Mouse (Mus musculus): Measurements from ENCODE around the gene 1600014C10Rik. TPM values are rescaled to one million over a fixed set of nuclear protein-coding genes. Genes with fewer than 3 reads are reported as not detected.

1600014C10Rik gene
- polyA plus RNA-seq, 1 experiment from 2014 or later: 17.0 TPM

- Histone ChIP-seq H3K27me3 (ENCODE audit: control insufficient read depth, insufficient read depth, low read length) (no peaks in the 10 kb centered on the region), H3K36me3 (ENCODE audit: control insufficient read depth, insufficient read depth, low read length) (no peaks in the 10 kb centered on the region), H3K4me3 (replicated peaks; ENCODE audit: low read length) (no peak overlapping the region), H3K9ac (ENCODE audit: low read length) (no peak overlapping the region), H3K27ac (ENCODE audit: low read length) (no peak overlapping the region), H3K4me1 (ENCODE audit: control insufficient read depth, insufficient read depth, low read length) (no peaks in the 10 kb centered on the region), H3K4me2 (ENCODE audit: low read depth, low read length) (no peak overlapping the region), H3K9me3 (replicated peaks; ENCODE audit: control insufficient read depth, low read length) (no peaks in the 10 kb centered on the region)
- no peak for ATAC-seq (ENCODE audit: insufficient read depth, low FRiP score)
- 74% methylated on average over 9 of the region's 9 CpGs for WGBS
Measured at GRCm38 (mm10) chr7:38158764-38159458, 24.1 kb upstream of the 1600014C10Rik start.

- no peak for ATAC-seq (ENCODE audit: insufficient read depth, low FRiP score)
- H3K4me1 ChIP-seq (ENCODE audit: control insufficient read depth, insufficient read depth, low read length): no peaks in the 10 kb centered on the region
Measured at GRCm38 (mm10) chr7:38161438-38161837, 21.6 kb upstream of the 1600014C10Rik start.

DNA sequence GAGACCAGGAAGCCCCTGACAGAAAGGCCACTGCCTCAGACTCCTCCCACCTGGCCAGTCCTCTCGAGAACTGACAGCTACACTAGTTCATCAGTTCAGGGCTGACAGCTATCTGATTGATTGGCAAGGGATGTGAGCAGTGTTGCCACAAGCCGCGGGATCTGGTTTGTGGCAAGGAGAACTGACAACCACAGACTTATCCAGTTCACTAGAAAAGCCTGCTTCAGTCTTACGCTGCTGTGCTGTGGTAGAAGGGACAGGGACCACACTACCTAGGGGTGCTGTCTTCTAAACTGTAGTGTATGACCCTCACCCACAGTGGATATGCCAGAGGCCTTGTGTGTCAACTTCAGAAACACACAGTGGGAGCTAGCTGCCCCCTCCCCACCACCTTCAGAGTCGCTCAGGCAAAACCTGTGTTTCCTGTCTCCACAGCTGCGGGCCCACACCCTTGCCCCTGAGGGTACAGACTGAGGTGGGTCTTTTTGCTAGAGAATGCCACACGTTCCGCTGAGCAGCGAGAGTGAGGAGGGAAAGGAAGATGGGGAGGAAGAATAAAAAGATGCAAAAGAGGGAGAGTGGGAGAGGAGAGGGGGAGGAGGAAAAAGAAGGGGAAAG lies 19.5 kb upstream of the 1600014C10Rik start:
- no peak overlapping the region for H3K4me2 ChIP-seq (ENCODE audit: low read depth, low read length)
- H3K36me3 ChIP-seq (ENCODE audit: control insufficient read depth, insufficient read depth, low read length): no peaks in the 10 kb centered on the region
- H3K9me3 ChIP-seq (replicated peaks; ENCODE audit: control insufficient read depth, low read length): no peaks in the 10 kb centered on the region
- ATAC-seq (ENCODE audit: insufficient read depth, low FRiP score): no peak; the same call in 1 of the 2 replicates
- H3K4me3 ChIP-seq (replicated peaks; ENCODE audit: low read length): no peak overlapping the region
- 34% methylated on average over 9 of the region's 9 CpGs for WGBS
- H3K27me3 ChIP-seq (ENCODE audit: control insufficient read depth, insufficient read depth, low read length): no peaks in the 10 kb centered on the region
- H3K9ac ChIP-seq (ENCODE audit: low read length): no peak overlapping the region
- H3K27ac ChIP-seq (ENCODE audit: low read length): no peak overlapping the region
- peaks cover 6% of the 10 kb centered on the region; the same call in 1 of the 2 replicates for H3K4me1 ChIP-seq (ENCODE audit: control insufficient read depth, insufficient read depth, low read length)

More at GRCm38 (mm10) chr7:38161438-38161837, 21.6 kb upstream of the 1600014C10Rik start:
- no peaks in the 10 kb centered on the region for H3K9me3 ChIP-seq (replicated peaks; ENCODE audit: control insufficient read depth, low read length)
- no peak overlapping the region for H3K4me3 ChIP-seq (replicated peaks; ENCODE audit: low read length)
- no peak overlapping the region for H3K4me2 ChIP-seq (ENCODE audit: low read depth, low read length)
- no peak overlapping the region for H3K27ac ChIP-seq (ENCODE audit: low read length)
- H3K27me3 ChIP-seq (ENCODE audit: control insufficient read depth, insufficient read depth, low read length): no peaks in the 10 kb centered on the region
- no peaks in the 10 kb centered on the region for H3K36me3 ChIP-seq (ENCODE audit: control insufficient read depth, insufficient read depth, low read length)
- 96% methylated on average over 2 of the region's 2 CpGs for WGBS
- H3K9ac ChIP-seq (ENCODE audit: low read length): no peak overlapping the region

DNA sequence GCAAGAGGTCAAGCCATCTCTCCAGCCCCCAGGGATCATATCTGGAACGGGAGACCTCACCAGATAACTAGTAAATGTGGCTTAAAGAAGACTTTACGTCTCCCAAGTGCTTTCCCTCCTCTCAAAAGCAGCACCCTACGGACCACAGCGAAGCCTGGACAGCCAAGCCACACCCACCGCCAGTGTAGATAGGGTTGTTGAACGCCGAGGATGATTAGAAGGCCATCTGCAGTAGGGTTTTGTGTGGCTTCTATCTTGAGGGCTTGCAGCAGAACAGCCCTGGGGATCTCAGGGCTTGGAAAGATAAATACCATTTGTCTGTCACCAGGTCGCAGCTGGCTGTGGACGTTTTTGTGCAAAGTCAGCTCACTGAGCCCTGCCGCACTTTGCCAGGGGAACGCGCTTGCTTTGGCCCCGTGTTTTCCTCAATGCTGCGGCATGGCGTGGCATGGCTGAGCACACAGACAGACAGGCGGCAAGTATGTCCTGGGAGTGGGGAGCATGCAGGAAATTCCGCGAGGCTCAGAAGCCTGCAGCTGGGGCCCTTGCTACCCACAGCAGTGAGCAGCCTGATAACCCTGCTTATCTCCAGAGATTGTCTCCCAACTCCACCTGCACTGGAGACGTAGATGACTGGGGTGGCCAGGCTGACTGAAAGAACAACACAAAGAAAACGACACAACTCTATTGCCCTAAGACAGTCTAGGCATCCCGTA lies 15.9 kb upstream of the 1600014C10Rik start:
- 25% methylated on average over 21 of the region's 21 CpGs for WGBS
- Histone ChIP-seq H3K4me2 (ENCODE audit: low read depth, low read length) (peak overlapping the region; percentile 54), H3K9me3 (replicated peaks; ENCODE audit: control insufficient read depth, low read length) (no peaks in the 10 kb centered on the region), H3K4me1 (ENCODE audit: control insufficient read depth, insufficient read depth, low read length) (peaks cover 6% of the 10 kb centered on the region; the same call in 1 of the 2 replicates), H3K9ac (ENCODE audit: low read length) (peak overlapping the region; percentile 53), H3K4me3 (replicated peaks; ENCODE audit: low read length) (peak overlapping the region; percentile 23), H3K27me3 (ENCODE audit: control insufficient read depth, insufficient read depth, low read length) (no peaks in the 10 kb centered on the region), H3K36me3 (ENCODE audit: control insufficient read depth, insufficient read depth, low read length) (no peaks in the 10 kb centered on the region), H3K27ac (ENCODE audit: low read length) (no peak overlapping the region)
- ATAC-seq (ENCODE audit: insufficient read depth, low FRiP score): 0 out of 2 replicates have a peak, but pooled peaks have one; percentile 7

- Histone ChIP-seq H3K9me3 (replicated peaks; ENCODE audit: control insufficient read depth, low read length) (no peaks in the 10 kb centered on the region), H3K9ac (ENCODE audit: low read length) (no peak overlapping the region), H3K27ac (ENCODE audit: low read length) (no peak overlapping the region), H3K4me1 (ENCODE audit: control insufficient read depth, insufficient read depth, low read length) (peaks cover 6% of the 10 kb centered on the region; the same call in 1 of the 2 replicates), H3K27me3 (ENCODE audit: control insufficient read depth, insufficient read depth, low read length) (no peaks in the 10 kb centered on the region), H3K4me2 (ENCODE audit: low read depth, low read length) (peak overlapping the region; percentile 54), H3K4me3 (replicated peaks; ENCODE audit: low read length) (peak overlapping the region; percentile 23; the same call in 1 of the 2 replicates), H3K36me3 (ENCODE audit: control insufficient read depth, insufficient read depth, low read length) (no peaks in the 10 kb centered on the region)
- WGBS: 14% methylated on average over 11 of the region's 11 CpGs
- ATAC-seq (ENCODE audit: insufficient read depth, low FRiP score): no peak; the same call in 1 of the 2 replicates
Measured at GRCm38 (mm10) chr7:38167724-38168141, 15.3 kb upstream of the 1600014C10Rik start.

DNA sequence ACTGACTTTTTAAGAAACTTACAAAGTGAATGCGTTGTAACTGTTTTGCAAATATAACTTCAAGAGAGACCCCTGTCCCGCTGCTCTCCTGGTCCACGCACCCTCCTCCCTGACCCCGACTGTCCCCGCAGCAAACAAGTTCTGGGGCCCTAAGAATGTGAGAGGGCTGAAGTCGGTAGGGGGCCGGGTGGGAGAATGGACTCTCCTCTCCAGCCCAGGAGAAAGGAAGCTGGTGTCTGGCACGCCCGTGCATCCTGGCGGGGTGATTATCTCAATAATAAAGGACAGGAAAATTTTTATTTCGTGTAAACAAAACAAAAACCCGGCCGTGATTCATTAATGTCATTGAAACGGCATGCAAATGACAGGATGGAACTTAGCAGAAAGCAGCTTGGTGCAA lies 9.1 kb upstream of the 1600014C10Rik start:
- Histone ChIP-seq H3K27ac (ENCODE audit: low read length) (no peak overlapping the region), H3K36me3 (ENCODE audit: control insufficient read depth, insufficient read depth, low read length) (no peaks in the 10 kb centered on the region), H3K9me3 (replicated peaks; ENCODE audit: control insufficient read depth, low read length) (no peaks in the 10 kb centered on the region), H3K4me2 (ENCODE audit: low read depth, low read length) (peak overlapping the region; percentile 57), H3K4me1 (ENCODE audit: control insufficient read depth, insufficient read depth, low read length) (peaks cover 5% of the 10 kb centered on the region), H3K9ac (ENCODE audit: low read length) (peak overlapping the region; percentile 63), H3K27me3 (ENCODE audit: control insufficient read depth, insufficient read depth, low read length) (peaks cover 4% of the 10 kb centered on the region), H3K4me3 (replicated peaks; ENCODE audit: low read length) (peak overlapping the region; percentile 35)
- ATAC-seq (ENCODE audit: insufficient read depth, low FRiP score): no peak
- 22% methylated on average over 14 of the region's 14 CpGs for WGBS

DNA sequence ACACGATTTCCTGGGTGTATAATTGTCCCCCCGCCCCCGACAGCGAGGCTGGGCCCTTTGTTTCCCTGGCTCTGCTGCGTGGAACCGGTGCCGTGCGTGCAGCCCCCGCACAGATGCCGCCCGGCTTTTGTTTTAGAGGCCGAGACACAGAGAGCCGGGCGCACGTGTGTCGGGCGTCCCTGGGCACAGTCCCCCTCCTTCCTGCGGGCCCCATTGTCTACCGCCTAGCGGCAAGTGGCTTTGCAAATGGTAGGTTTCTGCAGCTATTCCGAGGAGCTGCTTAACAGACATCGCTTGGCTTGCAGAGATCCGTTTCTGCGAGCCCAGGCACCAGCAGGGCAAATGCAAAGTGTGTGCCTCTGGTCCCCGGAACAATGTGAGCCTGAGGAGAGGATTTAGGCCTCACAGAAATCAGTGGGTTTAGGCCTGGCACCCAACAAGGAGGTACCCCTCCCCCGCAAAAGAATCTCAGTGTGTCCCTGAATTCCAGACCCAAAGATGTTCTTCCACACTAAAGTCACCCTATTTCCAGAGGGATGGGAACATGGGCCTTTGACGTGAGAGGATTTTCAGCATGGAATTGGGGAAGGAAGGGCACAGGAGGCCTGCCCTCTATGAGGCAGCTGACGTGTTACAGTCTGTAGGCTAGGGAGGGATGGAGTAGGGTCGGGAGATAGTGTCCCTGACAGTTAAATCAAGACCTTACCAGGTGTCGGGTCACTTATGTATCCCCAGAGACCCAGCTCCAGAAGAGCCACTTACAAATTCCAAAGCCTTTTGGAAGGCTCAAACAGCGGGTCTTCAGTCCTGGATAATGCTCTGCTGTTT lies 8.5 kb upstream of the 1600014C10Rik start:
- Histone ChIP-seq H3K4me3 (replicated peaks; ENCODE audit: low read length) (peak overlapping the region; percentile 35), H3K27me3 (ENCODE audit: control insufficient read depth, insufficient read depth, low read length) (peaks cover 4% of the 10 kb centered on the region), H3K9ac (ENCODE audit: low read length) (peak overlapping the region; percentile 63), H3K27ac (ENCODE audit: low read length) (no peak overlapping the region), H3K4me1 (ENCODE audit: control insufficient read depth, insufficient read depth, low read length) (peaks cover 5% of the 10 kb centered on the region), H3K4me2 (ENCODE audit: low read depth, low read length) (peak overlapping the region; percentile 57), H3K36me3 (ENCODE audit: control insufficient read depth, insufficient read depth, low read length) (no peaks in the 10 kb centered on the region), H3K9me3 (replicated peaks; ENCODE audit: control insufficient read depth, low read length) (no peaks in the 10 kb centered on the region)
- ATAC-seq (ENCODE audit: insufficient read depth, low FRiP score): no peak
- WGBS: 22% methylated on average over 31 of the region's 31 CpGs

DNA sequence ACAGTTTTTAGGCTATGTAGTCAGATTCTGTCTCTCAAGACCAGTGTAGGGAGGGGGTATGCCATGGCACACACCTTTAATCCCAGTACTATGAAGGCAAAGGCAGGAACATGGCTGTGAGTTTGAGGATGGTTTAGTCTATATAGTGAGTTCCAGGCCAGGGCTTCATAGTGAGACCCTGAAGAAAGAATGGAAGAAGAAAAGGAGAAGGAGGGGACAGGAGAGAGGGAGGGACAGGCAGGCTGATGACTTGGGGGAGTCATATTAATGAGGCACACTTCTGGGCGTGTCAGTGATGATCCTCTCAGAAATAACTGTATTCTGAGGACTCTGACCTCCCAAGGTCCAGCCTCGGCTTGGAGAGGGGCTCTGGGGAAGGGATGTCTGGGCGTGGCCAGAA lies 7.0 kb upstream of the 1600014C10Rik start:
- 68% methylated on average over 3 of the region's 3 CpGs for WGBS
- no peak overlapping the region for H3K9ac ChIP-seq (ENCODE audit: low read length)
- H3K27ac ChIP-seq (ENCODE audit: low read length): no peak overlapping the region
- no peaks in the 10 kb centered on the region for H3K9me3 ChIP-seq (replicated peaks; ENCODE audit: control insufficient read depth, low read length)
- H3K4me1 ChIP-seq (ENCODE audit: control insufficient read depth, insufficient read depth, low read length): peaks cover 5% of the 10 kb centered on the region
- H3K27me3 ChIP-seq (ENCODE audit: control insufficient read depth, insufficient read depth, low read length): peaks cover 4% of the 10 kb centered on the region
- H3K36me3 ChIP-seq (ENCODE audit: control insufficient read depth, insufficient read depth, low read length): no peaks in the 10 kb centered on the region
- no peak for ATAC-seq (ENCODE audit: insufficient read depth, low FRiP score)
- H3K4me3 ChIP-seq (replicated peaks; ENCODE audit: low read length): no peak overlapping the region
- H3K4me2 ChIP-seq (ENCODE audit: low read depth, low read length): no peak overlapping the region

Measured in stomach, embryonic 16.5 days (tissue).